Mouse (Mus musculus) ES-Bruce4 (cell line): ENCODE measurements at regions not wholly inside any gene's neighbourhood (a gene's known extent, or its start where the extent isn't known, plus 50 kb on each side); places are given as distances from the start of the nearest gene placed in this dataset.

ENCODE experiments used
- CTCF ChIP-seq: IDR thresholded peaks from one replicate; pipeline ENCODE4 v1.8.1; 2011; ENCODE audit warnings: low read depth, low read length
- EP300 ChIP-seq: IDR thresholded peaks from 2 replicates; pipeline ENCODE4 v1.6.1; 2011; ENCODE audit warnings: low read depth, low read length; ENCODE audit not compliant: insufficient read depth
- POLR2A ChIP-seq: IDR thresholded peaks from one replicate; pipeline ENCODE4 v1.8.1; 2011; ENCODE audit warnings: low read length; ENCODE audit not compliant: insufficient read depth

DNA sequence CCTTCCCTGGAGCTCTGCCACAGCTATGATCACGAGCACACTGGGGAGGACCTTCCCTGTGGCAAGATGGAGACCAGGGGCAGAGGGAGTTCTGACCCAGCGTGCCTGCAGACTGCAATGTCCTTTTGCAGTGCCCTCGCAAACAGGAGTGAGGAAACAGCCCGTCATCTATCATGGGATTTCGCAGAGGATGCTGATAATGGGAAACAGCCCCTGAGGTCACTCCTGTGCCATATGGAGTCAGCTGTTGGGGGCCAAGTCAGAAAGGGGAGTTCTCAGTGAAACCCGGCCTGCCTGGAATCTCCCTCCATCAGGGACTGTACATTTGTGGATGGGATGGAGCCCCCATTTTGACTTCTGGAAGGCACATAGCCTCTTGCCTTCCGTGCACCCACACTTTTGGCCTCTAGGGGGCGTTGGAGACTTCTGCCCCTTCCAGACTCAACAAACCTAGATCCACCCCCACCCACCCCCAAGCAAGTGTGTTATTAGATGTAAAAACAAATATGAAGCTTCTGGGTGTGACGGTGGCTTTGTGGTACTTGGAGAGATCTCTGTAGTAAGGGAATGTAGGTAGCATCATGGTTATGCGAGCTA lies 98.1 kb downstream of the Kdr start:
- TF ChIP-seq CTCF (peak; percentile 20), POLR2A (no peak), EP300 (no peak)
